ENCODE assay signal across 18 mouse cellular contexts in the genomic region with DNA sequence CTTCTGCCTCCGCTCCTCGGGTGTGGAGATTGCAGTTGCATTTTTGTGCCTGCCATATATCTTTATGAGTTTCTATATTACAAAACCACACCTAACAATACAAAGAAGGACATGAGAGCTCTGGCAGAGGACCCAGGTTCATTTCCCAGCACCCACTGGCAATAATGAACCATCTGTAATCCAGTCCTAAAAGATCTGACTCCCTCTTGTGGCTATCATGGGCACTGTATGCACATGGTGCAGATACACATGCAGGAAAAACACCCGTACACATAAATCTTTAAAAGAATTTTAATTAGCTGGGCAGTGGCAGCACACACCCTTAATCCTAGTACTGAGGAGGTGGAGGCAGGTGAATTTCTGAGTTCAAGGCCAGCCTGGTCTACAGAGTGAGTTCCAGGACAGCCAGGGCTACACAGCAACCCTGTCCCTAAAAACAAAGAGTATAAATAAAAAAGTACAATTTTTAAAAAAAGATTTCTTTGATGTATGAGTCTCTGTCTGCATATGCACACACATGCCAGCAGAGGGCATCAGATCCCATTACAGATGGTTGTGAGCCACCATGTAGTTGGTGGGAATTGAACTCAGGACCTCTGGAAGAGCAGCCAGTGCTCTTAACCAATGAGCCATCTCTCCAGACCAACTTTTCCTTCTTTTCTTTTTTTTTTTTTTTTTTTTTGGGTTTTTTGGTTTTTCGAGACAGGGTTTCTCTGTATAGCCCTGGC. TPM values are rescaled to one million over a fixed set of nuclear protein-coding genes. Genes with fewer than 3 reads are reported as not detected.
DNase-seq lines count a peak whose midpoint lies in the region; ATAC-seq and TF ChIP-seq lines count a peak whose summit lies in the region.
"Had no signal": no experiment of that assay in that cellular context is flagged by ENCODE, and none has a peak within 500 bp of the region (broad histone marks: within the 10 kb centered on the region; RNA-seq: fewer than 3 reads in every experiment).

No protein-coding gene starts in this region.

- no peaks in the 10 kb centered on the region for H3K27me3 ChIP-seq in kidney, postnatal 0 days (ENCODE audit: insufficient read depth, low read length)
- no peaks in the 10 kb centered on the region for H3K27me3 ChIP-seq in stomach, postnatal 0 days (ENCODE audit: control insufficient read depth, insufficient read depth, low read length)
- H3K27me3 ChIP-seq: forebrain, embryonic 15.5 days; kidney, embryonic 15.5 days; liver, embryonic 15.5 days had no signal

- DNase-seq in kidney, postnatal 0 days (ENCODE audit: low spot score), result no peak
- no peak for DNase-seq in kidney, postnatal 36 days
- peak; percentile 36 for DNase-seq in thymus, postnatal 0 days (ENCODE audit: low spot score)
- DNase-seq in thymus, postnatal 10 days (ENCODE audit: low spot score in 2 of 2), result no peak
- peak; percentile 26 for DNase-seq in T-cell, adult 2 months (ENCODE audit: low spot score)
- DNase-seq in stomach, postnatal 0 days (ENCODE audit: low spot score), result no peak
- no peak for DNase-seq in ovary, postnatal 36 days (ENCODE audit: low spot score)
- DNase-seq in frontal cortex, postnatal 14 days (ENCODE audit: low spot score in 2 of 2), result no peak
- DNase-seq: adrenal gland, postnatal 10 days; cerebellum, adult 8-10 months; heart, postnatal 14 days; right cerebral cortex, postnatal 14 days had no signal

- H3K4me3 ChIP-seq in kidney, postnatal 0 days (replicated peaks; ENCODE audit: low read depth, low read length), result no peak overlapping the region
- H3K4me3 ChIP-seq in stomach, postnatal 0 days (ENCODE audit: low read depth, low read length), result no peak overlapping the region
- H3K4me3 ChIP-seq: forebrain, embryonic 15.5 days; kidney, embryonic 15.5 days; layer of hippocampus, adult 2 months; liver, embryonic 15.5 days; midbrain, embryonic 10.5 days had no signal

- TF ChIP-seq EP300 in stomach, postnatal 0 days (optimal IDR thresholded peaks at IDR 0.05), result no peak

- TF ChIP-seq CTCF in kidney, postnatal 0 days (IDR thresholded peaks at IDR 0.05; ENCODE audit: low read depth), result peak; percentile 51
- peak; percentile 46 for TF ChIP-seq CTCF in stomach, postnatal 0 days (IDR thresholded peaks at IDR 0.05; ENCODE audit: low read depth)

- no peak overlapping the region for H3K9ac ChIP-seq in kidney, postnatal 0 days (ENCODE audit: low read depth, low read length)
- H3K9ac ChIP-seq in stomach, postnatal 0 days (ENCODE audit: low read length), result no peak overlapping the region
- H3K9ac ChIP-seq: forebrain, embryonic 15.5 days; kidney, embryonic 15.5 days; liver, embryonic 15.5 days had no signal

- peaks cover 11% of the 10 kb centered on the region; the same call in 1 of the 2 replicates for H3K36me3 ChIP-seq in kidney, postnatal 0 days (ENCODE audit: insufficient read depth, low read length)
- H3K36me3 ChIP-seq in stomach, postnatal 0 days (ENCODE audit: control insufficient read depth, insufficient read depth, low read length), result peaks cover 2% of the 10 kb centered on the region; the same call in 1 of the 2 replicates

- peaks cover 7% of the 10 kb centered on the region for H3K4me1 ChIP-seq in kidney, postnatal 0 days (replicated peaks; ENCODE audit: insufficient read depth, low read length)
- peaks cover 4% of the 10 kb centered on the region; the same call in 1 of the 2 replicates for H3K4me1 ChIP-seq in stomach, postnatal 0 days (replicated peaks; ENCODE audit: control insufficient read depth, insufficient read depth)

- H3K4me2 ChIP-seq in kidney, postnatal 0 days (ENCODE audit: low read length), result no peak overlapping the region
- H3K4me2 ChIP-seq in stomach, postnatal 0 days (replicated peaks; ENCODE audit: low read depth), result no peak overlapping the region
- H3K4me2 ChIP-seq: forebrain, embryonic 15.5 days; kidney, embryonic 15.5 days; liver, embryonic 15.5 days had no signal

- WGBS in kidney, postnatal 0 days, result 94% methylated on average over 3 of the region's 4 CpGs
- 85% methylated on average over 4 of the region's 4 CpGs for WGBS in stomach, postnatal 0 days

- no peak for ATAC-seq in kidney, postnatal 0 days (replicated peaks; ENCODE audit: low FRiP score, low read depth)
- no peak for ATAC-seq in stomach, postnatal 0 days (ENCODE audit: low FRiP score, low TSS enrichment)
- ATAC-seq: forebrain, embryonic 15.5 days; hindbrain, embryonic 16.5 days had no signal

- H3K9me3 ChIP-seq in kidney, postnatal 0 days (replicated peaks; ENCODE audit: low read length), result no peaks in the 10 kb centered on the region
- no peaks in the 10 kb centered on the region for H3K9me3 ChIP-seq in stomach, postnatal 0 days (ENCODE audit: control insufficient read depth, low read length)
- H3K9me3 ChIP-seq: forebrain, embryonic 15.5 days; midbrain, embryonic 10.5 days had no signal

- no peak overlapping the region for H3K27ac ChIP-seq in kidney, postnatal 0 days
- no peak overlapping the region for H3K27ac ChIP-seq in stomach, postnatal 0 days (replicated peaks)
- H3K27ac ChIP-seq: forebrain, embryonic 15.5 days; kidney, embryonic 15.5 days; layer of hippocampus, adult 2 months; liver, embryonic 15.5 days; midbrain, embryonic 10.5 days had no signal

RNA-seq across cellular contexts. Expression of a gene that starts 3.8 kb away (rescaled TPM):
- polyA plus RNA-seq in kidney, postnatal 0 days (2015; fragmentation: Nextera tagmentation; extraction: Ambion mirVana), result 279 and 297 TPM in 2 replicates
- polyA plus RNA-seq in thymus, postnatal 0 days (2015; fragmentation: Nextera tagmentation; extraction: Ambion mirVana), result 241 and 259 TPM in 2 replicates
- 199 and 206 TPM in 2 replicates for polyA plus RNA-seq in stomach, postnatal 0 days (2015; fragmentation: Nextera tagmentation; extraction: Ambion mirVana)

RNA-seq across cellular contexts. Expression of a gene that starts 11.9 kb away (rescaled TPM):
- 46.1 and 54.1 TPM in 2 replicates for polyA plus RNA-seq in kidney, postnatal 0 days (2015; fragmentation: Nextera tagmentation; extraction: Ambion mirVana)
- polyA plus RNA-seq in thymus, postnatal 0 days (2015; fragmentation: Nextera tagmentation; extraction: Ambion mirVana), result 0.30 and 1.8 TPM in 2 replicates
- polyA plus RNA-seq in stomach, postnatal 0 days (2015; fragmentation: Nextera tagmentation; extraction: Ambion mirVana), result 6.8 and 7.9 TPM in 2 replicates

RNA-seq across cellular contexts. Expression of a gene that starts 23.9 kb away (rescaled TPM):
- polyA plus RNA-seq in kidney, postnatal 0 days (2015; fragmentation: Nextera tagmentation; extraction: Ambion mirVana), result not detected in 2 replicates
- polyA plus RNA-seq in thymus, postnatal 0 days (2015; fragmentation: Nextera tagmentation; extraction: Ambion mirVana), result not detected in 2 replicates
- 1.0 and 2.5 TPM in 2 replicates for polyA plus RNA-seq in stomach, postnatal 0 days (2015; fragmentation: Nextera tagmentation; extraction: Ambion mirVana)
- polyA plus RNA-seq: forebrain, embryonic 15.5 days; hindbrain, embryonic 16.5 days; kidney, embryonic 15.5 days; liver, embryonic 15.5 days; midbrain, embryonic 10.5 days had no signal

RNA-seq across cellular contexts. Expression of a gene that starts 27.3 kb away (rescaled TPM):
- polyA plus RNA-seq in kidney, postnatal 0 days (2015; fragmentation: Nextera tagmentation; extraction: Ambion mirVana), result 44.2 and 46.5 TPM in 2 replicates
- polyA plus RNA-seq in thymus, postnatal 0 days (2015; fragmentation: Nextera tagmentation; extraction: Ambion mirVana), result 36.3 and 41.1 TPM in 2 replicates
- 10.9 and 11.6 TPM in 2 replicates for polyA plus RNA-seq in stomach, postnatal 0 days (2015; fragmentation: Nextera tagmentation; extraction: Ambion mirVana)

RNA-seq across cellular contexts. Expression of a gene that starts 43.5 kb away (rescaled TPM):
- polyA plus RNA-seq in kidney, postnatal 0 days (2015; fragmentation: Nextera tagmentation; extraction: Ambion mirVana), result 60.8 and 63.2 TPM in 2 replicates
- polyA plus RNA-seq in thymus, postnatal 0 days (2015; fragmentation: Nextera tagmentation; extraction: Ambion mirVana), result 42.2 and 48.4 TPM in 2 replicates
- polyA plus RNA-seq in stomach, postnatal 0 days (2015; fragmentation: Nextera tagmentation; extraction: Ambion mirVana), result 32.2 and 33.6 TPM in 2 replicates

Comparison
In these comparisons a context has a peak if more than half of its experiments do, and no peak if none do; other contexts are left out.
1. DNase-seq: peak in thymus, postnatal 0 days (single experiment) and T-cell, adult 2 months (single experiment); none in kidney, postnatal 0 days (single experiment), kidney, postnatal 36 days (0 of 2), thymus, postnatal 10 days (0 of 2), stomach, postnatal 0 days (single experiment), ovary, postnatal 36 days (single experiment) and frontal cortex, postnatal 14 days (0 of 2).